Mouse (Mus musculus) hematopoietic stem cell, adult 5-6 weeks (primary cell): ENCODE measurements at regions not wholly inside any gene's neighbourhood (a gene's known extent, or its start where the extent isn't known, plus 50 kb on each side); places are given as distances from the start of the nearest gene placed in this dataset.
"Not testable (repeated sequence)": the region's sequence is repeated elsewhere in the genome, so short reads cannot be mapped to it uniquely, and the experiment has no call there.

Source experiments
- ATAC-seq, 2 experiments: fragments of 125-278 bp in 1 of 2; replicated peaks in 1 of 2; 2 replicates each; pipeline ENCODE4 v1.8.0; 2016 to 2017; ENCODE audit warnings: inconsistent platforms in 2 of 2, mild to moderate bottlenecking in 2 of 2, moderate number of reproducible peaks in 2 of 2, low read depth in 1 of 2, moderate TSS enrichment in 1 of 2; ENCODE audit not compliant: low FRiP score in 2 of 2, poor library complexity in 2 of 2, severe bottlenecking in 2 of 2, insufficient read depth in 1 of 2, low TSS enrichment in 1 of 2

GRCm38 (mm10) chr11:52460190-52460780, 64.1 kb downstream of the 9530068E07Rik start:
- no peak for ATAC-seq

GRCm38 (mm10) chr11:52471128-52471527, 74.9 kb downstream of the 9530068E07Rik start:
- ATAC-seq, result peak; percentile 59 to 62; a peak in 2 of 4 replicates

GRCm38 (mm10) chr11:52480111-52480510, 83.9 kb downstream of the 9530068E07Rik start:
- not testable (repeated sequence) for ATAC-seq

GRCm38 (mm10) chr11:52480694-52481093, 84.5 kb downstream of the 9530068E07Rik start:
- not testable (repeated sequence) for ATAC-seq

- not testable (repeated sequence) for ATAC-seq
These were observed 87.3 kb downstream of the 9530068E07Rik start for GRCm38 (mm10) chr11:52483534-52483933.

GRCm38 (mm10) chr11:52488538-52488937, 92.3 kb downstream of the 9530068E07Rik start:
- ATAC-seq, result not testable (repeated sequence)

- ATAC-seq, result no peak
These were observed 97.1 kb downstream of the 9530068E07Rik start for GRCm38 (mm10) chr11:52493336-52493735.

- ATAC-seq, result no peak
These were observed 100.7 kb downstream of the 9530068E07Rik start for GRCm38 (mm10) chr11:52496908-52497307.

GRCm38 (mm10) chr11:52502759-52503365, 106.6 kb downstream of the 9530068E07Rik start:
- no peak for ATAC-seq

GRCm38 (mm10) chr11:52511831-52512297, 115.6 kb downstream of the 9530068E07Rik start:
- ATAC-seq, result no peak

GRCm38 (mm10) chr11:52517330-52517729, 121.1 kb downstream of the 9530068E07Rik start:
- ATAC-seq, result no peak

- ATAC-seq, result no peak
These were observed 123.6 kb downstream of the 9530068E07Rik start for GRCm38 (mm10) chr11:52519877-52520276.

GRCm38 (mm10) chr11:52521879-52522278, 125.7 kb downstream of the 9530068E07Rik start:
- ATAC-seq, result no peak

- no peak for ATAC-seq
These were observed 126.2 kb downstream of the 9530068E07Rik start for GRCm38 (mm10) chr11:52522384-52522783.

- ATAC-seq, result 0 out of 4 replicates have a peak, but pooled peaks of 1 of the 2 experiments have one; percentile 17
These were observed 127.0 kb downstream of the 9530068E07Rik start for GRCm38 (mm10) chr11:52523191-52523590.

- no peak for ATAC-seq
These were observed 127.4 kb downstream of the 9530068E07Rik start for GRCm38 (mm10) chr11:52523671-52524070.

GRCm38 (mm10) chr11:52525446-52525845, 129.2 kb downstream of the 9530068E07Rik start:
- ATAC-seq, result no peak

- no peak for ATAC-seq
These were observed 130.1 kb downstream of the 9530068E07Rik start for GRCm38 (mm10) chr11:52526306-52526705.

- ATAC-seq, result no peak
These were observed 137.2 kb downstream of the 9530068E07Rik start for GRCm38 (mm10) chr11:52533379-52533778.
